Mouse (Mus musculus) CD4-positive helper T cell, adult 2 months (primary cell): ENCODE measurements around the gene Abhd17c.

ENCODE experiments used
- DNase-seq: peaks from one replicate; pipeline ENCODE4 v3.0.0-alpha.2; 2012; ENCODE audit warnings: low read depth, missing footprints, low spot score

Abhd17c gene

DNA sequence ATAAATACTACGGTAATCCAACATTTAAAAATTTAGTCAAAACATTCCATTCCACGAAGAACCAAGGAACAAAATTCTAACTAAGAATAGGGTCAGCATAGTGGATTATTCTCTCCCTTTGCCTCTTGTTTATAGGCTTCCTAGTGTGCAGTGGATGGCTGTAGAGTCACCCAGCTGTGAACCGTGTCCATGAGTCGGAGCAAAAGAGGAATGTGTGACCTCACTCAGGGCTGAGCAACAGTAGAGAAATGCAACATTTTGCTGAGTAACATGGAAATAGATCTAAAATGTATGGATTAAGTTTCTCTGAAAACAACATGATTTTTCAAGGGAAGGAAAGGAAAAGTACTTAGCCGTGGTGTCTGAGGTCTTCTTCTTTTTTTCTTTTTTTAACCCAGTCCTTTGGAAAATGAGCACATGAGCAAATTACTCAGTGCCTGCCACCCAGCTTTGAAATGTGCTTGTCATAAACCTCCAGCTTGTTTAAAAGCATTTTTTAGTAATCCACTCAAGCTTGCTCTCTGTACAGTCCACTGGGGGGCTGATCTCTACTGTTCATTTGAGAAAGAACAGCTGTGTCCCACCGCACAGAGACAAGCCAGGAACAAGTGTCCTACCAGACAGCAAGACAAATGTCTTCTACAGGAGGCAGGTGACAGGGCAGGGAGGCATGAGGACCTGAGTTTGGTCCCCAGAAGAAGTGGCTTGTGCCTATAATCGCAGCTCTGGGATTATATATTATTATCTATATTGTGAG lies 74.3 kb downstream of the Abhd17c start:
- DNase-seq: no peak

GRCm38 (mm10) chr7:84074266-84074665 lies 77.4 kb downstream of the Abhd17c start:
- no peak for DNase-seq

- no peak for DNase-seq
Measured at GRCm38 (mm10) chr7:84073856-84074255, 77.8 kb downstream of the Abhd17c start.

DNA sequence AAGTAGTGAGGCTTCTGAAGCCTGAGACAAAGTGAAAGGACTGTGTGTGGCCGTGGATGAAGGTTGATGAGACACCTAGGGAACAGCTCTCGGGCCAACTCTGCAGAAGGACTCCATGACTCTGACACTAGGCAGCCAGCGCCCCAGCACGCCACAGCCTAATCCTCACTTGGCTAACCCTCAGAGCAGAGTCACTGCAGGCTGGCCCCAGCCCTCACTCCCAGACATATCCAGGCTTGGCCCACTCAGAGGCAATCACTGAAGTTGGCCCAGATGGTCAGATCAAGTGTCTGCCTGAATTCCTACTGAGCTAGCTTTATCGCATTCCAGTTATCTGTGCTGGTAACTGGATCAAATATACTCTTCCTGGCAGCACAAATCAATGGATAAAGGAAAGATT lies 82.8 kb downstream of the Abhd17c start:
- no peak for DNase-seq

GRCm38 (mm10) chr7:84059799-84060198 lies 91.9 kb downstream of the Abhd17c start:
- DNase-seq: no peak
